Mouse (Mus musculus) ovary, postnatal 36 days (tissue): ENCODE data around the gene Nelfb.

Experiments
- DNase-seq: peaks from one replicate; pipeline ENCODE4 v3.0.0; 2022; ENCODE audit warnings: low spot score, mixed read lengths

Nelfb gene

DNA sequence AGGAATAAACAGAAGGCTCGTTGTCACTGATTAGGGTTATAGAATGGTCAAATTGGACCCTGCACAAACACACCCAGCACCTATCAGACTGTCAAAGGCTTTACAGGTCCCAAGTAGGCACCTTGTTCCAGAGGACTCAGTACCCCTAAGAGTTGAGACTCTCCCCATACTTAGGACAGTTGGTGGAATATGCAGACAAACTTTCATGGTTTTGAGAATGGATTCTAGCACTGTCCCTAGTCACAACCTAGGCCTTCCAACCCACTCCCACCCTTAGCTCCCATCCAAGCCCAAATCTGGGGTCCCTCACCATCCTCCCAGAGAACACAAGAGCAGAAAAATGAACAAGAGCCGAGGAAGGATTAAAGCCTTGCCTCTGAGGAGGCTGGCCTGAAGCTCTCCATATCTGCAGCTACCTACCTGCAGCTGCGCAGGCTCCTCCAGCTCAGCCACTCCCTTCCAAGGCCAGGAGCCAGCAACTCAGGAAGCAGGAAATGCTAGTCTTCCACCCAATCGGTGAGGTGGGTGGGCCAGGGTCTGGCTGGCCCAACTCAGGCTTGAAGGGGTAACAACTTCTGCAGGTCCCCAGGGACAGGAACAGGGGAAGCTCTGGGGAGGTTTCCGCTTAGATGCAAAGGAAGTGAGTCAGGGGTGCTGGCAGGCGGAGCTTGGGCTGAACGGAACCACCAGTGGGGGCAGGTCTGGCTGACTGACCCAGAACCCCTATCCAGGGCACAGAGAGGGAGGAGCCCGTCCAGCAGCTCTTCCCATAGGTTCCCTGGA is 14.9 kb downstream of the Nelfb start, which contains the start of gene Tor4a:
Gene Tor4a (minus strand): TSS at position 715 of the 783 bp plus-strand sequence.
- DNase-seq: peak; percentile 73

DNA sequence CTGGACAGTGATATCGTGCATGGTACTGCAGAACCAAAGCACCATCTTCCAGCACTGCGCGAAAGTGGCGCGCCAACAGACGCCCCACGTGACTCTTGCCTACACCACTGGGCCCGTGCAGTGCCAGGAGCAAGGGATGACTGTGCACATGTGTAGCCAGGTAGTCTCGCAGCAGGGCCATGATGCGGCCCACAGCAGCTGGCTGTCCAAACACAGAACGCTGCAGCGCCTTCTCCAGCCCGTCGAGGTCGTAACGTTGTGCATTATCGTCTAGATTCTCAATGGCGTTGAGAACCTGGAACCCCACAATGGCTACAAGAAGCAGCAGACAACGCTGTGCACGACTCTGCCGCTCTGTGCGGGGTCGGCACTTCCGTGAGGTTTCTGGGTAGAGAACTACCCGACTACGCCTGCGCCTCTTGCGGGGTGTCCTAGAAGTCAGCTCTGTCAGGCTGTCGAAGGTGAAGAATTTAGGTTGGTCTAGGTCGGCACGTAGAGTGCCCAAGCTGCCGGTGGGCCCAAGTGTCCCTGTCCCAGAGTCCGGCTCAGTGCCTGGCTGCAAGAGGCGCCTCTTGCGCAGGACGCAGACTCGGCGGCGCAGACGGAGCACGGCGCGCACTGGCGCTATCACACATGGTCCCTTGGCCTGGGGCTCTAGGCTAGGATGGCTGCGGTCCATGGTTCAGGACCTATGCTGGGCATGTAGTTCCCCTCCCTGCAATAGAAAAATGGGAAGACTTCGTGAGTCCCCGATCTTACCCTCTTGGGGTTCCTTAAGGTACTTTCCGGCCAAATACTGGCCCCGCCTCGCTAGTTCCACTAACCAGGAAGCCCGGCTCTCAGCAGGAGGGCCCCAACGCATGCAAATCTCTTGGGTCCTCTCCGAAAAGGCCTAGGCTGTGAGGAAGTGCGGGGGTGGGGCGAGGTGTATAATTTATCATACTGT is 15.8 kb downstream of the Nelfb start:
- DNase-seq: peak; percentile 48

DNA sequence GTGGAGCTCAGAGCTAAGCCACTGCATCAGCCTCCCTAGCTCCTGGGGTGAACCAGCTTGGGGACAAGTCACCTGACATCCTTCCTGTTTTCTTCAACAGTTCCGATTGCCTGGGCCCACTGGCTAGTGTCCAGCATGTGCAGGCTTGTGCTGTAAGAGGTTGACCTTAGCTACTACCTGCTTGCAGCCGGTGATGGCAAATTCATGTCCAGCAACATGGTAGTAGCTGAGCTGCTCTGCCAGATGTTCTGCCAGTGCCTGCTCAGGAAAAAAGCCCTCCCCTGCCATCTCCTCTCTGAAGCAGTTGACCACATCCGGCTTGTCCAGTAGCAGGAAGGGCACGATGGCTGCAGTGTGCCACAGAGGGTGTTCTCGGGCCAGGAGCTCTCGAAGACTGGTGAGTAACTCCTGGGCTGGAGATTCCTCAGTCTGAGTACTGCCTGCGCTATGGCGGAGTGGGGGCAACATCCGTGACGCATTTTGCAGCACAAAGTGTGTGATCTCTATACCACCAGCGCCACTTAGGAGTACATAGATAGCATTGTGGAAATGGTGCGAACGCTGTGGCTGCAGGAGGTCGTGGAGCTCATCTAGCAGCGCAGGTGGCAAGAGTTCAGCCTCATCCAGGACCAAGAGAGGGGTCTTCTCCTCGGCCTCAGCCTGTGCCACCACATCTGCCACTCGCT is 16.7 kb downstream of the Nelfb start:
- DNase-seq: no peak

DNA sequence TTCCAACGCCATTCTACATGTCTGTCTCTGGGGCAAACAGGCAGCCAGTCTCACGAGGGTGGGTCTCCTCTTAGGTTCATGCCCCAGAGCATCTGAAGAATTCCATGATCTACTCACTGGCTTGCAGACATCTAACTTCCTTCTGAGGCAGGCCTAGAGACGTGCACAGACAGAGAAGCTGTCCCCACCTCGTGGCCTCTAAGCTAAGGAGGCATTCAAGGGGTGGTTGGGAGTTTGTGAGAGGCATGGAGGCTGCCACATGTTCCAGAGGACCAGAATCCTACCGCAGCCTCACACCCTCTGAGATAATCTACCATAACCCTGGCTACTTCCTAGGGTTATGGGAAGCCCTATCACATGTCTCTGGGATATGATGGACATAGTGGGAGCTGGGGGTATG is 17.3 kb downstream of the Nelfb start:
- no peak for DNase-seq

DNA sequence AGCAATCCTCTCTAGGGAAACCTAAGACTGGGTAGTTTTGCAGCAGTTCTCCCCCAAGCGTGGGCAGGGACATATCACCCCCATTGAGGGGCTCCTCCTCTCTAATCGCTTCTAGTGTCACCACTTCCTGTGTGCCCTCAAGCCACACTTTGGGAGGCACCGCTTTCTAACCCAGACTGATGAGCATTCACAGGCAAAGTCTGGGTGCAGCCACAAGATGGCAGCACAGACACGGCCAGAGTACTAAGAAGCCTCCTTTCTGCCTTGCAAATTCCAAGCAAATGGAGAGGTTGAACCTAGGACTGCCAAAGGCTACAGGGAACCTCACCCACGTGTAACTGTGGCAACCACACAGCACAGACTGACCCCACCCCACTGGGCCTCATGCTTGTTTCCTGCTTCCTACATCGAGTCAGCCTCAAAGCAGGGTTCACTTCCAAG is 17.9 kb downstream of the Nelfb start:
- DNase-seq: peak; percentile 78

DNA sequence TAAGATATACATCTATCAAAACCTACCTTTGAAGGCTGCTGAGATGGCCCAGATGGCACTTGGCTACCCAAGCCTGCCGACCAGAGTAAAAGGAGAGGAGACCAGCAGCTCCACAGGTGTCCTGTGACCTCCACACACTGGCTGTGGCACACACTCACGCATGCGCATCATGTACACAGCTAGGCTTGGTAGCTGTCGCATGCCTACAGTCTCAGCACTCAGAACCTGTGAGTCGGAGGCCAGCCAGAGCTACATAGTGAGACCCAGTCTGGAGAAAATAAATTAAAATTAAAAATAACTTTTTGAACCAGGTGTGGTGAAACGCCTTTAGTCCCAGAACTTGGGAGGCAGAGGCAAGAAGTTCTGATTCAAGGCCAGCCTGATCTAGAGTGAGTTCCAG is 23.4 kb downstream of the Nelfb start:
- no peak for DNase-seq

DNA sequence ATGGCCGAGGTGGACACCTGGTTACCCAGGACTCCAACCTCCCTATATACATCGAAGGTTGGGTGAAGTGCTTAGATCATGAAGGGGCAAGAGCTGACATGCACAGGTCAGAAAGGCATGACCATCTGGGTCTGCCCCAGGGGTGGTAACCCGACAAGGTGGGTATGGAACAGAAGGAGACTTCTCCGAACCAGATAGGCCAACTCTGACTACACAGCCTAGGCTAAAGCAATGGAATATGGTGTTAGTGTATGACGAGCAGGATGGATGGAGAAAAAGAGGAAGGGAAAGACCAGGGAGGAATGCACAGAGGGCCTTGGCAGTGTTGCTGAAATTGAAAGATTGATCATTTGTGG is 24.7 kb downstream of the Nelfb start:
- no peak for DNase-seq

DNA sequence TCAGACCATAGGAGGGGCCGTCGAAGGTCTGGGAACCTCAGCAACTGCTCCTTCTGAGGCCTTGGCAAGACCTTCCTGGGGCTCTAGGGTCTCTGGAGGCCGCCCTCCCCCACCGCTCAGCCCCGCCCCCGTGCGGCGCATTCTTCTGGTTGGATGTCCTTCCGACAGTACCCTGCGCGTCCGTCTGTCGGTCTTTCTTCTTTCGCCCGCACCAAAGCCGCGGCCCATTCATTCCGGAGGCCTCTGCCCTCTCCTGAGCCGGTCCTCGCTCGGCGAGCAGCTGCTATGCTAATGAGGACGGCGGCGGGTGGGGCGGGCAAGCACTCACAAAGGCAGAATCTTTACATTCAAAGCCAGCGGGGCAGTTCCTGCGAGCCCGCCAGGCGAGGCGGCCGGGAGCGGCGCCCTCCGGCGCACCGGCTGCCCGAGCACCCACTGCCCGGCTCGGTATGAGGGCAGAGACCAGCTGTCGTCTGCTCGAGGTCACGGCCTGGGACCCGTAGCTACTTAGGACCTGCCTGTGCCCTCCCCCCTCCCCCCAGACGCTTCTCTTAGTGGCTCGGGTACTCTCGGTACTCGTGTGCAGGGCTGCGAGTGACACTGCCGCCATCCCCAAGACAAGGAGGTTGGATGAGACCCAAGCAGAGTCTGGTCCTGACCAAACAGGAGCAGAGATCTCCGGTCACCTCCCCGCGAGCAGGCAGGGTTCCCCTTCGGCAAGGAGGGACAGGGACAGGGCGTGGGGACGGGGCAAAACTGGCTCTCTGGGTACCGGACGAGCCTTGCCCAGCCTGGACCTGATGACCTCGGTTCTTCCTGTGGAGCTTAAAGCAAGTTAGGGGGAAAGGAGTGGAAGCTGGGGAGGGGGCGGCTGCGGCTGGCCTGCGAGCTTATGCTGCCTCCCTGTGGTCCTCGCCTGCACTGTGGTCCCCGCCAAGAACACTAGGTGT is 25.4 kb downstream of the Nelfb start:
- peak; percentile 54 for DNase-seq

DNA sequence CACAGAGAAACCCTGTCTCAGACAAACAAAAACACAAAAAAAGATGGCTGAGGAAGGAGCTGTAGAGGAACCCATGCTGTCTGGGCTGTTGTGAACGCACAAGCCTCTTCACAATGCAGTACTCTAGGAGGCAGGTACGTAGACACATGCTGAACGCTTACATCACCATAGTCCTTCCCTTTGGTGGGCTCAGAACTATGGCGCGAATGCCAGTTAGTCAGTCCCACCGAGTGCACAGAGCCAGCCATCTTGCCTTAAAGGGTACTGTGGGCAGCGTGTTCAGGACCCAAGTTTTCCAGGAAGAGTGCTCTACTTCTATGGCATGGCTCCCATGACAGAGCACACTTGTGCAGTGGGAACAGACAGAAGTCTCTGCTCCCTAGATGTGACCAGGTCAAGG is 26.8 kb downstream of the Nelfb start:
- no peak for DNase-seq

DNA sequence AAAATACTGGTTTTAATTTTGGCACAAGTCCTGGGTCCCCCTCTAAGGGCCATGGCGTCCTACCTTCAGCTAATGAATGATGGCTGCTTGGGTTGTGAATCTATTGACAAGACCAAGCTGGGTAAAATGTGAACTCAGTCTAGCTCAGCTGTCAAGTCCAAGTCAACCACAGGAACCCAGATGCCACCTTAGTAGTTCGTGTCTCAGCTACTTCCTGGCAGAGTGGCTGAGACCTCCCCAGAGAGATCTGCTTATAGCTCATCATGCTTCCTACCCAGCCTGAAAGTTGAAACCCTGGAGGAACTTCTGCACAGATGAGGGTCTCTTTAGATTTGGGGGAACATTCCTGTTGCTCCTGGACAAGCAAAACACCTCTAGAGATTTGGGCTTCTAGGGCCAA is 28.0 kb downstream of the Nelfb start:
- no peak for DNase-seq

DNA sequence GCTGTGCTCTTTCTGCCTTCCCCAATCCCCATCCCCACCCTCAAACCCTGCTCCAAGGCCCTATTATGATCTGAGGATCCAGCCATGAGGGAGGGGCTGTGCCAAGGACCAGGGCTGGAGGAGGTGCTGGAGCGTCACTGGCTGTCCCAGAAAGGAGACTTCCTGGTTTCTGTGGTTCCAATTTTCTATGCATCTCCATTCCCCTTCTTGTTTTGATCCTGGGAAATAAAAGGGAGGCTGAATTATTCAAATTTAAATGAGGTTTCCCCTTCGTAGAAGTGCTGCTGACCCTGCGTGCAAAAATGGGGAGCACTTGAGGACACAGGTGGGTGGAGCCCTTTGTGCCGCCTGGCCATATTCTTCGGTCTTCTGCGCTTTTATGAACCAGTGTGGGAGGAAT is 28.6 kb downstream of the Nelfb start:
- no peak for DNase-seq

DNA sequence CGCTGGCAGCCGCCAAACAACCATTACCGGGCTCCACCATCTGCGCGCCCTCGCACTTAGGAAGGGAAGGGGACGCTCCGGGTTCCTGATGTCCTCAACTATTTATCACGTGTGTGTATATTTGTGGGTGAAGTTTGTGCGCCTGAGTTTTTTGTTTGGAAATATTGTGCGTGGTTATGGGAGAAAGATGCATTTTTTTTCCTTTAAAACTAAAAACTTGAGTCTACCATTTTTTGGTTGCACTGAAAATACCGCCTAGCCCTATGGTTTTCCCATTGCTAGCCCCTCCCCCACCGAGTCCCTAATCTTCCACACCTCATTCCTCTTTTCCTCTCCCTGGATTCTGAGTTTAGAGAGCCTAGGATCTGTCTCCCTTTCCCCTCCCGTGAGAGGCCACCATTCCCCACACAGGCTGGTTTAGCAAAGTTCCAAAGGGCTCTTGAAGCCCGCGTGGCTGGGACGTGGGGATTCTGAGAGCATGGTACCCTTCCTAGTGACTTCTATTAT is 29.3 kb downstream of the Nelfb start:
- DNase-seq: no peak

DNA sequence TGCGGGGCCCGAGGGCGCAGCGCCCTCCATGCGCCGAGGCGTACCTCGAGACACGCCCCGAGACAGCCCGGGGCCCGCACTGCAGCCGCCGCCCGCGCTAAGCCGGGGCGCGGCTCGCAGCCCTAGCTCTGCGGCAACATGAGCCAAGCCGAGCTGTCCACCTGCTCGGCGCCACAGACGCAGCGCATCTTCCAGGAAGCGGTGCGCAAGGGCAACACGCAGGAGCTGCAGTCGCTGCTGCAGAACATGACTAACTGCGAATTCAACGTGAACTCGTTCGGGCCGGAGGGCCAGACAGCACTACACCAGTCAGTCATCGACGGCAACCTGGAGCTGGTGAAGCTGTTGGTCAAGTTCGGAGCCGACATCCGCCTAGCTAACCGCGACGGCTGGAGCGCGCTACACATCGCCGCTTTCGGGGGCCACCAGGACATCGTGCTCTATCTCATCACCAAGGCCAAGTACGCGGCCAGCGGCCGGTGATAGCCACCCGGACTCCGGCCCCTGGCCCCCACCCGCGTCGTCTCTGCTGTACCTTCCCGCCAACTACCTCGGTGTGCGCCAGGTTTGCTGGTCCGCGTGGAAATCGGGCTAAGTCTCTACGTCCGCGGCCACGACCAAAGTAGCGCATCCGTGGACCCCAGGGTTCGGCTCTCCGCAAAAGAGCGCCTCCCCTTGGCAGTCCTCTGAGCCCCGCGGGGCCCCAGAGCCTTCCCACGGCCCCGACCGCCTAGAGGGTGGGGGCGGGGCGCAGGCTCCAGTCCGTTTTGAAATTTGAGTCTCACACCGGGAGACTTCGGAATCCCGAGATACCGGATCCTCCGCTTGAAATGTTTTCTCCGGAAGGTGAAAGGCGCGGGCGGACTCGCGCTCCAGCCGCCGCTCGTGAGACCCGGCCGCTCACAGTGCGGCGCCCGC is 30.1 kb downstream of the Nelfb start:
- DNase-seq: peak; percentile 33

DNA sequence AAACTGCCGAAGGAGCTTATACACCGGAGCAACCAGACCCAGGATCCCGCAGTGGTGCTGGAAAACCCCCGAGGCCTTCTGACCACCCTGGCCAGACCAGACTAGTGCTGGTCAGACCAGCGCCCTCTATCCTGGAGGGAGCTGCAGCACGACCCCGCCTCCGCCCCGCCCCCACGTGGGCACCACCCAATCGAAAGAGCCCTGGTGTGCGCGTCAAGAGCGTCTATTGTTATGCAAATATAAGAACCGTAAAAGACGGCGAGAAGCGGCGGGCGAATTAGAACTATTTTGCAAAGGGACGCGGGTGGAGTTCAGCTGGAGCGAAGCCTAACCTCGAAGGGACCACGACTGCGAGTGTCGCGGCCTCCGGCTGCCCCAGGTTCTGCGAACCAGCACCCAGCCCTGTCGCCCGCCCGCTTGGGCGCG is 30.8 kb downstream of the Nelfb start, which contains the start of gene Nrarp:
Gene Nrarp (plus strand): TSS at position 281 of the 426 bp plus-strand sequence.
- peak; percentile 86 for DNase-seq

DNA sequence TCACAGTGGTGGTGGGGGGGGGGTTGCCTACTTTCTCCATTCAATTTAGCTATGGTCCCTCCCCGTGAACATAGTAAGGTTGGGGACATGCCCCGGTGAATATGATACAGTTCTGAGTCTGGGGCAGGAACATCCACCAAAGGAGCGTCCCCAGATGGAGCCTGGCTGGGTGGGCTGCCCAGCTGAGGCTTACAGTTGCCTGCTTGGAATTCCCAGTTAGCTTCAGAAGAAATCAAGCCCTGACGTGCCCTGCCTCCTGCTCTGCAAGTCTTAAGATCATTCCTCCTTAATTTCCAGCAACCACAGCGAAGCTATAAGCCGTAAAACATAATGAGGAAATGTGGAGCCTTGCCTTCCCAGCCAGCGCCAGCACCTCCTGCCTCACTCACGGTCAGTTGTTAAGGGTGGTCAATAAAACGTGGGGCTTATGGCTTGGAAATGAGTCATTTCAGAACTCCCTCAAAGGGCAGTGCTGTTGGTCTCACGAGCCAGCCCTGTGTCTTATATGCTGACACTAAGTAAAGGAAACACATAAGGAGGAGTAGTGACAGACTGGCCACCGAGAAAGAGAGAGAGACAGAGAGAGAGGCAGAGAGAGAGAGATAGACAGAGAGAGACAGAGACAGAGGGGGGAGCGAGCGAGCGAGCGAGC is 31.6 kb downstream of the Nelfb start:
- no peak for DNase-seq

DNA sequence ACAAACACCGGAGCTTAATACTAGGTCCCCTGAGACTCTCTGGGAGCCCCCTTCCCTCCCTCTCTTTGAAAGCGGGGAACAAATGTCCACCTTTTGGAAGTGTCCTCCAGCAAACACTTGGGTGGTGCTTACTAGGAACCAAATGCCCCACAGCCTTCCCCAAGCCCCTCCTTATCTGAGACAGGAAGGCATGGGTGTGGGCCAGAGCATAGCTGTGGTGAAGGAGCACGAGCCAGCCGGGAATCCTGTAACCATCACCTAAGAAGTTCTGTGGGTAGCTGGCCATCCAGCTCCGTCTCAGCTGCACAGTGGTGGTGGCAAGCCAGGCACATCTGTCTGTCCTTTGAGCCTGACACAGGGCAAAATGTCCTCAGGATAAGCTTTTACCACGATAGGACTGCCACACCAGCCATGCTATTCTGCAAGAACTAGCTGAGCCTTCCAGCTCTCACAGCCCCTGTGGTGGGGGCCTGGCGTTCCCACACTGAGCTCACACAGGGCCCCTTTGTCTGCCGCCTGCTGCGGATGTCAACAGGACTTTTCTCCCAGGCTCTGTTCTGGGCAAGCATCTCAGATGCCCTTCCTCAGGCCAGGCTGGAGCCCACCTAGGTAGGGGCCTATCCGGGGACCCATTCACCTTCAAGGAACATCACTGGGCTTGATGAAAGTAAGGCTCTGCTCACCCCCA is 32.9 kb downstream of the Nelfb start:
- no peak for DNase-seq

DNA sequence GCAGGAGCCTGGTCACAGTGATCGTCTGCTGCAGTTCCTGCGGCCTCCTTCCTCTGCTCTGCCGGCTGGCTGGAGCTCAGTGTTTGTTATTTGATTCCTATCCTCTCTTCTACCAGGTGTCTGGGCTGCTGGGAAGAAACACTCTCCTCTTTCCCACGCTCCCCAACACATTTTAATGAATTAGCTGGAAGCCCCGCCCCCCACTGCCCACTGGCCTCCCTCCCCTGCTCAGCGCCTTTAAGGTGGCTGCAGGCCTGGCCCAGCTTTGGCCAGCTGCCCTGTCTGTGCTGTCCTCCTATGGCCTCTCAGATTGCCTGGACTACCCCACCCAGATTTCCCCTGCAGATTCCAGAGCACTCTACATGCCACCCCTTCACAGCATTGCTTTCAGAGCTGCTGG is 33.6 kb downstream of the Nelfb start:
- DNase-seq: no peak

DNA sequence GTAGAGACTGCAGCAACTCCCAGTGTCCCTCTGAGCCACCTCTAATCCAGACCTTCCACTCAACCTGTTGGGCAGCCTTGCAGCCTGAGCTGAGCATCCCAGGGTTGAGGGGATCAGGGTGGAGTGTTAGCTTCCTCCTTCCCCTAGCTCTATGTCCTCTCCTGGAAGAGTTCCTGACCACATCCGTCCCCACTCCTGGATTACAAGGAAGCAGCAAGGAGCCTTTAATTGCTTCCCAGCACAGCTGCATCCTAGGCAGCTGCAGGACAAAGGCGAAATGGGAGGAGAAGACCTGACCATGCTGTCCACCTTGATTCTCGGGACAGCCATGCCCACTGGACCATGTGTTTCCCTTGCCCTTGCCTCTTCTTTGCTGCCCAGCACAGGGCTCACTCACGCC is 34.2 kb downstream of the Nelfb start:
- DNase-seq: no peak

DNA sequence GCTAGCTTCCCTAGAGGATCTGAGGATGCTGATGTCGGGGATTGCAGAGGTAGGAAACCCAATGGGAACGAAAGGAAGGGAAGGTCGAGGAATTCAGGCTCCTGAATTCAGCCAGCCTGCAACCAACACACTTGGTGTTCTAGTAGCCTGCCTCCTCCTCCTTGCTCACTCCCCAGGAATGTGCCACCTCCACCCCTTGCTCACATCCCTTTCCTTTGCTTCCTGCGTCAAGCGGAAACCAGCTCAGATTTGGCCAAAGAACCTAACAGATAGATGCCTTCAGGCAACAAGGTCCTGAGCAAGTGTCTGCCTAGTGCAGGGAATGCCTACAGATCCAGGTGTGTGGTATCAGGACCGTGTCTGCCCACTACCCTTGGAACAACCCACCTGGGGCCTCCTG is 34.7 kb downstream of the Nelfb start:
- no peak for DNase-seq
